9 mouse cellular contexts compared by ENCODE assay signal in genomic region chr4:133251214-133251613, GRCm38 (mm10). TPM values are rescaled to one million over a fixed set of nuclear protein-coding genes. Genes with fewer than 3 reads are reported as not detected.
DNase-seq lines count a peak whose midpoint lies in the region; ATAC-seq and TF ChIP-seq lines count a peak whose summit lies in the region.
"Had no signal": no experiment of that assay in that cellular context is flagged by ENCODE, and none has a peak within 500 bp of the region (broad histone marks: within the 10 kb centered on the region; RNA-seq: fewer than 3 reads in every experiment).

No protein-coding gene starts in this region.

- H3K36me3 ChIP-seq in lung, embryonic 14.5 days (ENCODE audit: insufficient read depth), result no peaks in the 10 kb centered on the region
- H3K36me3 ChIP-seq in hindbrain, embryonic 10.5 days, result no peaks in the 10 kb centered on the region

- no peaks in the 10 kb centered on the region for H3K4me1 ChIP-seq in lung, embryonic 14.5 days (ENCODE audit: insufficient read depth)
- peaks cover 43% of the 10 kb centered on the region for H3K4me1 ChIP-seq in hindbrain, embryonic 10.5 days (replicated peaks)

- H3K4me3 ChIP-seq in lung, embryonic 14.5 days (ENCODE audit: low read depth, low read length), result peak overlapping the region; percentile 37
- H3K4me3 ChIP-seq in hindbrain, embryonic 10.5 days, result peak overlapping the region; percentile 53

- peak overlapping the region; percentile 67 for H3K4me2 ChIP-seq in lung, embryonic 14.5 days

- no peak for TF ChIP-seq CTCF in lung, embryonic 14.5 days (IDR thresholded peaks at IDR 0.05; ENCODE audit: low read depth)

- DNase-seq in adrenal gland, postnatal 25 days, result peak; percentile 35
- DNase-seq in adrenal gland, adult 8-10 months, result no peak
- DNase-seq in lung, embryonic 14.5 days, result peak; percentile 24
- no peak for DNase-seq in lung, postnatal 14 days
- peak; percentile 36 for DNase-seq in hindbrain, embryonic 10.5 days (ENCODE audit: low spot score)
- peak; percentile 22 for DNase-seq in liver
- DNase-seq in testis, postnatal 10 days (ENCODE audit: low spot score), result peak; percentile 73
- no peak for DNase-seq in right cerebral cortex, postnatal 4 days

- H3K27ac ChIP-seq in lung, embryonic 14.5 days (ENCODE audit: low read depth), result no peak overlapping the region
- H3K27ac ChIP-seq in hindbrain, embryonic 10.5 days, result no peak overlapping the region

- no peaks in the 10 kb centered on the region for H3K9me3 ChIP-seq in lung, embryonic 14.5 days (ENCODE audit: low read depth, low read length)
- H3K9me3 ChIP-seq in hindbrain, embryonic 10.5 days, result no peaks in the 10 kb centered on the region

- H3K9ac ChIP-seq in lung, embryonic 14.5 days, result peak overlapping the region; percentile 33

- ATAC-seq in lung, embryonic 14.5 days (ENCODE audit: insufficient read depth), result no peak

- 3% methylated on average over 31 of the region's 31 CpGs for WGBS in lung, embryonic 14.5 days
- WGBS in hindbrain, embryonic 10.5 days, result 2% methylated on average over 31 of the region's 31 CpGs

- peaks cover 49% of the 10 kb centered on the region for H3K27me3 ChIP-seq in lung, embryonic 14.5 days (ENCODE audit: insufficient read depth, low read length)
- peaks cover 100% of the 10 kb centered on the region for H3K27me3 ChIP-seq in hindbrain, embryonic 10.5 days (ENCODE audit: insufficient read depth, poor library complexity, severe bottlenecking)

RNA-seq across cellular contexts. Expression of gene Map3k6, which starts 10.6 kb away (rescaled TPM):
- total RNA-seq in adrenal gland, postnatal 25 days (2021), result 15.7 and 20.1 TPM in 2 replicates
- total RNA-seq in adrenal gland, adult 8-10 months (2022), result 10 to 100 TPM; 17.3 to 27.7 (median 19.2) TPM
- polyA plus RNA-seq in lung, embryonic 14.5 days (2014; fragmentation: Nextera tagmentation; extraction: Ambion mirVana), result 2.0 and 2.2 TPM in 2 replicates
- 1.7 and 1.9 TPM in 2 replicates for polyA plus RNA-seq in hindbrain, embryonic 10.5 days (2016; fragmentation: Nextera tagmentation; extraction: Ambion mirVana)

RNA-seq across cellular contexts. Expression of gene Sytl1, which starts 11.7 kb away (rescaled TPM):
- total RNA-seq in adrenal gland, postnatal 25 days (2021), result 1.9 and 2.0 TPM in 2 replicates
- total RNA-seq in adrenal gland, adult 8-10 months (2022), result 1 to 10 TPM in 3 of 4 experiments, under 1 TPM in 1; 0.92 to 2.0 (median 1.1) TPM
- 0.73 and 0.84 TPM in 2 replicates for polyA plus RNA-seq in lung, embryonic 14.5 days (2014; fragmentation: Nextera tagmentation; extraction: Ambion mirVana)
- polyA plus RNA-seq in hindbrain, embryonic 10.5 days (2016; fragmentation: Nextera tagmentation; extraction: Ambion mirVana), result 1.2 and 1.6 TPM in 2 replicates

RNA-seq across cellular contexts. Expression of gene Tmem222, which starts 26.4 kb away (rescaled TPM):
- 60.2 and 73.3 TPM in 2 replicates for total RNA-seq in adrenal gland, postnatal 25 days (2021)
- total RNA-seq in adrenal gland, adult 8-10 months (2022), result 10 to 100 TPM; 74.7 to 93.2 (median 83.1) TPM
- polyA plus RNA-seq in lung, embryonic 14.5 days (2014; fragmentation: Nextera tagmentation; extraction: Ambion mirVana), result 86.5 and 88.1 TPM in 2 replicates
- polyA plus RNA-seq in hindbrain, embryonic 10.5 days (2016; fragmentation: Nextera tagmentation; extraction: Ambion mirVana), result 82.8 and 87.8 TPM in 2 replicates

RNA-seq across cellular contexts. Expression of gene Gpr3, which starts 38.9 kb away (rescaled TPM):
- total RNA-seq in adrenal gland, postnatal 25 days (2021), result not detected in 2 replicates
- under 1 TPM in 1 of 4 experiments, not detected in 3; 0.66 TPM for total RNA-seq in adrenal gland, adult 8-10 months (2022)
- polyA plus RNA-seq in lung, embryonic 14.5 days (2014; fragmentation: Nextera tagmentation; extraction: Ambion mirVana), result 0.18 TPM in 1 of 2 replicates, not detected in the other
- 0.32 and 0.35 TPM in 2 replicates for polyA plus RNA-seq in hindbrain, embryonic 10.5 days (2016; fragmentation: Nextera tagmentation; extraction: Ambion mirVana)
- total RNA-seq: neutrophil, adult 5-6 weeks had no signal

RNA-seq across cellular contexts. Expression of gene Cd164l2, which starts 39.3 kb away (rescaled TPM):
- total RNA-seq in adrenal gland, postnatal 25 days (2021), result 1.4 and 1.5 TPM in 2 replicates
- total RNA-seq in adrenal gland, adult 8-10 months (2022), result 1 to 10 TPM in 2 of 4 experiments, under 1 TPM in 2; 0.86 to 1.8 (median 1.4) TPM
- 5.0 and 7.4 TPM in 2 replicates for polyA plus RNA-seq in lung, embryonic 14.5 days (2014; fragmentation: Nextera tagmentation; extraction: Ambion mirVana)
- 1.1 and 2.2 TPM in 2 replicates for polyA plus RNA-seq in hindbrain, embryonic 10.5 days (2016; fragmentation: Nextera tagmentation; extraction: Ambion mirVana)

Comparison
In these comparisons a context has a peak if more than half of its experiments do, and no peak if none do; other contexts are left out.
1. DNase-seq: peak in adrenal gland, postnatal 25 days (single experiment), lung, embryonic 14.5 days (single experiment), hindbrain, embryonic 10.5 days (single experiment), liver (single experiment) and testis, postnatal 10 days (single experiment); none in adrenal gland, adult 8-10 months (single experiment), lung, postnatal 14 days (single experiment) and right cerebral cortex, postnatal 4 days (single experiment).